Mouse (Mus musculus) cortical plate, adult 2 months (tissue): ENCODE data around the gene Ltf. TPM values are rescaled to one million over a fixed set of nuclear protein-coding genes. Genes with fewer than 3 reads are reported as not detected.

ENCODE experiments used
- H3K27ac ChIP-seq: fragments of 200-500 bp; 2 replicates; pipeline ENCODE4 v1.5.1; 2012; ENCODE audit warnings: low read length, control low read depth, inconsistent platforms; ENCODE audit not compliant: insufficient read depth
- H3K4me1 ChIP-seq: fragments of 200-500 bp; 2 replicates; pipeline ENCODE4 v1.6.1; 2011; ENCODE audit warnings: low read length; ENCODE audit not compliant: control insufficient read depth, insufficient read depth
- H3K4me3 ChIP-seq: fragments of 200-500 bp; 2 replicates; pipeline ENCODE4 v1.5.1; 2011; ENCODE audit warnings: mild to moderate bottlenecking, low read length, control low read depth; ENCODE audit not compliant: insufficient read depth
- CTCF ChIP-seq: fragments of 200-500 bp; IDR thresholded peaks from 2 replicates; pipeline ENCODE4 v1.5.1; 2011; ENCODE audit warnings: mild to moderate bottlenecking, control low read depth, low read length; ENCODE audit not compliant: insufficient read depth; ENCODE audit errors: extremely low read depth
- POLR2A ChIP-seq: fragments of 200-500 bp; IDR thresholded peaks from 2 replicates; pipeline ENCODE4 v1.6.1; 2011; ENCODE audit warnings: mild to moderate bottlenecking, low read length, control low read depth; ENCODE audit not compliant: insufficient read depth; ENCODE audit errors: extremely low read depth
- polyA plus RNA-seq: library from polyadenylated mRNA; depleted of rRNA; stranded (reverse); fragments of >200 nt; gene quantifications from 2 replicates; pipeline ENCODE4 v1.2.3, GENCODE M21; 2012; rRNA removed

Gene Ltf
- polyA plus RNA-seq, 1 experiment = not detected

DNA sequence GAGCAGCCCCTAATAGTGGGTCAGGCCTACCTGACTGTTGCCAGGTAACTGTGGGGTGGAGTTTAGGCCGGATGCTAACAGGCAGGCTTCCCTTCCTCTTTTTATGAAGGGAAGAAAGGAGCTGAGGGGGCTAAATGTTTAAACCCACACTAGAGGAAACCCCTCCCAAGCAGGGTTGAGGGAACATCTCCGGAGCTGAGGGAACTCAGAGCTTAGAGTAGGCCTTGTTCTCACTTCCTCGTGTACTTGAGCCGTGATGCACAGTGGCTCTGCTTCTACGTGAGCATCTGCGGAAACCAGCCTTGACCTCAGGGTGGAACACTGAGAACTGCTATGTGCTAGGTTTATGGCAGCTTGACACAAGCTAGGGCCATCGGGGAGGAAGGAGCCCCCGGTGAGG, 61.7 kb downstream of the Ltf start:
- no peak overlapping the region for H3K27ac ChIP-seq
- no peaks in the 10 kb centered on the region for H3K4me1 ChIP-seq
- H3K4me3 ChIP-seq = no peak overlapping the region
- TF ChIP-seq CTCF = no peak
- TF ChIP-seq POLR2A = no peak

GRCm38 (mm10) chr9:111081765-111082164, 62.7 kb downstream of the Ltf start:
- TF ChIP-seq CTCF = no peak
- TF ChIP-seq POLR2A = no peak
- H3K4me1 ChIP-seq = no peaks in the 10 kb centered on the region
- H3K4me3 ChIP-seq = no peak overlapping the region
- no peak overlapping the region for H3K27ac ChIP-seq

GRCm38 (mm10) chr9:111085329-111085728, 66.3 kb downstream of the Ltf start:
- Histone ChIP-seq H3K4me3 (no peak overlapping the region), H3K27ac (no peak overlapping the region), H3K4me1 (no peaks in the 10 kb centered on the region)
- TF ChIP-seq CTCF = no peak
- TF ChIP-seq POLR2A = no peak

- H3K4me1 ChIP-seq = no peaks in the 10 kb centered on the region
- TF ChIP-seq CTCF (no peak), POLR2A (no peak)
- no peak overlapping the region for H3K4me3 ChIP-seq
- H3K27ac ChIP-seq = no peak overlapping the region
These were observed 67.1 kb downstream of the Ltf start for GRCm38 (mm10) chr9:111086137-111086536.

GRCm38 (mm10) chr9:111086995-111087606, 68.0 kb downstream of the Ltf start:
- no peaks in the 10 kb centered on the region for H3K4me1 ChIP-seq
- no peak overlapping the region for H3K4me3 ChIP-seq
- H3K27ac ChIP-seq = no peak overlapping the region
- TF ChIP-seq POLR2A = no peak
- TF ChIP-seq CTCF = no peak

- no peaks in the 10 kb centered on the region for H3K4me1 ChIP-seq
- H3K4me3 ChIP-seq = no peak overlapping the region
- H3K27ac ChIP-seq = no peak overlapping the region
- TF ChIP-seq POLR2A (no peak), CTCF (no peak)
These were observed 68.9 kb downstream of the Ltf start for GRCm38 (mm10) chr9:111087960-111088359.

DNA sequence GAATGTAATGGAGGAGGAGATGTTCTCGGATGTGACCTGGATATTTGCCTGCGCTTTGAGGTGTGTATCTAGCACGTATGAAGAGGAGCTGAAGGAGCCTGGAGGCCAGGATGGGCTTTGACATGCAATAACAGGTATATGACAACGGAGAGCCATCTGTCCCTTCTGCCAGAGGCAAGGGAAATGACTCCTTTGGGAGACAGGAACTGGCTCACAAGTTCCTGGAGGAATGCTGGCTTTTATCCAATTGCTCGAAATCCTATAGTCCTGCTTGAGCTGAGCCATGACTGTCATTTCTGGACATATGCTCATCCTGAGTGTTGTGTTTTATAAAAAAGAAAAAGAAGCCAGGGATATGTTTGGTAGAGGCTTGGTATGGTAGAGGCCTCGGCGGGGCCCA, 69.8 kb downstream of the Ltf start:
- TF ChIP-seq POLR2A (no peak), CTCF (no peak)
- Histone ChIP-seq H3K4me1 (no peaks in the 10 kb centered on the region), H3K4me3 (no peak overlapping the region), H3K27ac (no peak overlapping the region)

Other genes starting within 250 kb of the Ltf start
- gene Prss42, start 221.1 kb upstream of the Ltf start, polyA plus RNA-seq = not detected in 2 replicates
- gene Prss44, start 205.3 kb upstream of the Ltf start, polyA plus RNA-seq = not detected in 2 replicates
- 0.08 and 0.21 TPM in 2 replicates for gene Prss43, start 192.6 kb upstream of the Ltf start, polyA plus RNA-seq
- gene Prss45, start 184.7 kb upstream of the Ltf start, polyA plus RNA-seq = 0.44 and 0.50 TPM in 2 replicates
- gene Prss46, start 174.8 kb upstream of the Ltf start, polyA plus RNA-seq = not detected in 2 replicates
- 0.95 and 1.1 TPM in 2 replicates for gene Prss50, start 161.3 kb upstream of the Ltf start, polyA plus RNA-seq
- gene Als2cl, start 139.4 kb upstream of the Ltf start, polyA plus RNA-seq = 8.4 and 9.1 TPM in 2 replicates
- gene Tmie, start 139.2 kb upstream of the Ltf start, polyA plus RNA-seq = 1.6 and 2.7 TPM in 2 replicates
- not detected in 2 replicates for gene Fam240a, start 102.4 kb upstream of the Ltf start, polyA plus RNA-seq
- gene Tdgf1, start 73.1 kb upstream of the Ltf start, polyA plus RNA-seq = 1.1 and 1.3 TPM in 2 replicates
- 0.83 and 1.3 TPM in 2 replicates for gene Lrrc2, start 67.7 kb upstream of the Ltf start, polyA plus RNA-seq
- gene Rtp3, start 28.7 kb upstream of the Ltf start, polyA plus RNA-seq = 0.45 and 0.69 TPM in 2 replicates
- 1.9 and 2.1 TPM in 2 replicates for gene Ccrl2, start 38.2 kb downstream of the Ltf start, polyA plus RNA-seq
- 55.5 and 59.5 TPM in 2 replicates for gene Lrrfip2, start 98.3 kb downstream of the Ltf start, polyA plus RNA-seq